ENCODE assay signal across 12 mouse cellular contexts in the genomic region with DNA sequence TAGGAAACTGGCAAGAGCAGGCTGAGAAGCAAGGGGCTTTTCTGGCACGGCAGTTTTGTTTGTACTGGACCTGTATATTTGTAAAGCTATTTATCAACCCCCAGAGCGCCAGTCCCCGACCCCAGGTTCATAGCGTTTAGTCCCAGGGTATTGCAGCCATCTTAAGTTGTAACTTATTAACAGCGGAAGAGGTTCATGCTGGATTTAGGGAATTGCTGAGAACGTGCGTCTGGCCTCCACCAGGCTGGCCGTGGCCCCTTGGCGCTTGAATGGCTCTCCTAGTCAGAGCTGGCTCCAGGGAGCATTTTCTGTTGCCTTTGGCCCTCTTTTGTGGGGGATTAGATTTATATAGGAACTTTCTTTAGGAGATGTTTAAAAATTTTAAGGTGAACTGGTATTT. TPM values are rescaled to one million over a fixed set of nuclear protein-coding genes. Genes with fewer than 3 reads are reported as not detected.
"Had no signal": no experiment of that assay in that cellular context is flagged by ENCODE, and none has a peak within 500 bp of the region (broad histone marks: within the 10 kb centered on the region; RNA-seq: fewer than 3 reads in every experiment).

No protein-coding gene starts in this region.

- DNase-seq: left cerebral cortex, postnatal 4 days; lung, adult 18-20 months; lung, postnatal 36 days; midbrain, embryonic 14.5 days; right cerebral cortex, postnatal 14 days; thymus, postnatal 4 days had no signal

- H3K4me2 ChIP-seq: limb, embryonic 13.5 days; neural tube, embryonic 13.5 days; stomach, embryonic 15.5 days had no signal

- H3K9ac ChIP-seq: limb, embryonic 13.5 days; liver, embryonic 14.5 days; neural tube, embryonic 13.5 days; stomach, embryonic 15.5 days had no signal

- H3K27me3 ChIP-seq: limb, embryonic 13.5 days; neural tube, embryonic 13.5 days; stomach, embryonic 15.5 days had no signal

- H3K4me3 ChIP-seq: limb, embryonic 13.5 days; neural tube, embryonic 13.5 days; stomach, embryonic 15.5 days had no signal

- H3K27ac ChIP-seq: liver, embryonic 14.5 days; neural tube, embryonic 13.5 days; stomach, embryonic 15.5 days had no signal

- H3K9me3 ChIP-seq: limb, embryonic 13.5 days; neural tube, embryonic 13.5 days; stomach, embryonic 15.5 days had no signal

- H3K4me1 ChIP-seq: limb, embryonic 13.5 days; neural tube, embryonic 13.5 days; stomach, embryonic 15.5 days had no signal

- ATAC-seq: hindbrain, embryonic 16.5 days had no signal

RNA-seq across cellular contexts. Expression of gene Fgfr3, which starts 14.8 kb away (rescaled TPM):
- total RNA-seq: monocyte, adult 5-6 weeks had no signal
